Mouse (Mus musculus) brown adipose tissue, adult 24 weeks (tissue): ENCODE measurements at regions not wholly inside any gene's neighbourhood (a gene's known extent, or its start where the extent isn't known, plus 50 kb on each side); places are given as distances from the start of the nearest gene placed in this dataset.

Source experiments
- H3K27ac ChIP-seq: fragments of 200-500 bp; replicated peaks from 2 replicates; pipeline ENCODE4 v1.5.1; 2012; ENCODE audit warnings: low read depth, mild to moderate bottlenecking, low read length
- H3K4me1 ChIP-seq: fragments of 200-500 bp; 2 replicates; pipeline ENCODE4 v1.6.1; 2012; ENCODE audit warnings: low read length, mixed read lengths; ENCODE audit not compliant: control insufficient read depth, insufficient read depth, insufficient read length
- H3K4me3 ChIP-seq: fragments of 200-500 bp; 2 replicates; pipeline ENCODE4 v1.5.1; 2012; ENCODE audit warnings: low read depth, mild to moderate bottlenecking, low read length, moderate library complexity; ENCODE audit not compliant: insufficient read depth

DNA sequence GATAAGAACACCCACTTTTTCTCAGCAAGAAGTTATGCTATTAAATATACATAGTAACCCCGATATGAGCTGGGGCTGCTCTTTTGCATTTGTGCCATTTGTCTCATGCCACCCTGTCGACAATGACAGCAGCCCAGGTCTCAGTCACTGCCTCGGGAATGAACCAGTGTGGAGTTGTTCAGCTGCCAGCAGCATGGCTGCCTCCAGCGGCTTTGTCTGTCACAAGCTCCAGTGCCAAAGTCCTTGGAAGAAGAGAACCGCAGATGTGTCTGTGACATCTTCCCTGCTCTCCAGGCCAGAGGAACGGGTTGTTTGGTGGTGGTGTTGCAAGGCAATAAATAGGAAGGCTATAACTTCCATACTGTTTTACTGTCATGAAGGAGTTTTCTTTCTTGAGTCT lies 130.7 kb downstream of the Cep170 start:
- H3K4me1 ChIP-seq: no peaks in the 10 kb centered on the region
- H3K4me3 ChIP-seq: no peak overlapping the region
- H3K27ac ChIP-seq: no peak overlapping the region

DNA sequence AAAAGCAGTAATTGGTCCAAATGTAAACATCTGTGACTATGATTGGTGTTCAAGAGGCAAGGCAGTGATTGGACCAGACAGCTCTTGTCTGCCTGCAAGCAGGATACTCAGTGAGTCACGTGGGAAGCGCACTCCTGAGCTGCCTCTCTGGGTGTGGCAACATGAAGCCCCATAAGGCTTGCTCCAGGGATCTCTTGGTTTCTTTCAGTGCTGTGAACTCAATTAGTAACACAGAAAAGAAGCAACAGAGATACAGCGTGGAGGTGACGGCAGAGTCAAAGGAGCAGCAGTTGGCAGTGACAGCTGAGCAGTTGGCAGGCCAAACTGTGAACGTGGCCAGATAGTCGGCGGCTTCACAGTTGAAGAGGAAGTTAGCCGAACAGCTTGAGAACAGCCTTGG lies 131.9 kb downstream of the Cep170 start:
- no peak overlapping the region for H3K27ac ChIP-seq
- no peaks in the 10 kb centered on the region for H3K4me1 ChIP-seq
- no peak overlapping the region for H3K4me3 ChIP-seq

DNA sequence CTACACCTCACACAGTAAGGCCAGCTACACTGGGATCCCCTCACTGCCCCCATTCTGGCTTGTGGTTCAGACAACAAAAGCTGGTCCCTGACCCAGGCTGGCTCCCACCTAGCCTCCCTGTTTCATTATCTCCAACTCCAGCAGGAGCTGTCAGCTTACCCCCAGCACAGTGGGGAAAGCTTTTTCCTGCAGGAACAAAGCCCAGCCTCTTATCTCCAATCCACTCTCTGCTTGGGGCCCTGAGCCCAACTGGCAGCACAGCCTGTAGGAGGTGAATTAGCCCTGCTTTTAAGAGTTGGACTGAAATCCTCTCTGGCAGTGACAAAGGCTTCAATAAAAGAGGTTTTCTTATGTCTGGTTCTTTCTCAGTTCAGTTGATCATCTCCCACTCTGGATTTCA lies 138.7 kb downstream of the Cep170 start:
- H3K4me3 ChIP-seq: no peak overlapping the region
- H3K27ac ChIP-seq: no peak overlapping the region
- H3K4me1 ChIP-seq: no peaks in the 10 kb centered on the region

DNA sequence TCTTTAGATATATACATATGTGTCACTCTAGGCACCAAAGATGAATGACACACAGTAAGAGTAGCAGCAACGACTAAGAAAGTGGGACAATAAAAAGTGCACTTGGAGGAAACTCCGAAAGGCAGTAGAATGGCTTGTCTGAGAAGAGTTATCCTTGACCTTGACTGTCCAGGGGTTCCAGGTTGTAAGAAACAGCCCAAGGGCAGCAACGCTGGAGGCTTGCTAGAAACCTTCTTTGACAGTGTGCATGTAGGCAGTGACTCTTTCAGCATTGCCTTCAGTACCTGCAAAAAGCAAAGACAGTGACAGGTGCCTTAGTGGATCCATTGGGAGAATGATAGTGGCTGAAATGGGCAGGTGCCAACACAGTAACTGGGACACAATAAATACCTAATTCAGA lies 142.8 kb downstream of the Cep170 start:
- Histone ChIP-seq H3K4me1 (no peaks in the 10 kb centered on the region), H3K27ac (no peak overlapping the region), H3K4me3 (no peak overlapping the region)

DNA sequence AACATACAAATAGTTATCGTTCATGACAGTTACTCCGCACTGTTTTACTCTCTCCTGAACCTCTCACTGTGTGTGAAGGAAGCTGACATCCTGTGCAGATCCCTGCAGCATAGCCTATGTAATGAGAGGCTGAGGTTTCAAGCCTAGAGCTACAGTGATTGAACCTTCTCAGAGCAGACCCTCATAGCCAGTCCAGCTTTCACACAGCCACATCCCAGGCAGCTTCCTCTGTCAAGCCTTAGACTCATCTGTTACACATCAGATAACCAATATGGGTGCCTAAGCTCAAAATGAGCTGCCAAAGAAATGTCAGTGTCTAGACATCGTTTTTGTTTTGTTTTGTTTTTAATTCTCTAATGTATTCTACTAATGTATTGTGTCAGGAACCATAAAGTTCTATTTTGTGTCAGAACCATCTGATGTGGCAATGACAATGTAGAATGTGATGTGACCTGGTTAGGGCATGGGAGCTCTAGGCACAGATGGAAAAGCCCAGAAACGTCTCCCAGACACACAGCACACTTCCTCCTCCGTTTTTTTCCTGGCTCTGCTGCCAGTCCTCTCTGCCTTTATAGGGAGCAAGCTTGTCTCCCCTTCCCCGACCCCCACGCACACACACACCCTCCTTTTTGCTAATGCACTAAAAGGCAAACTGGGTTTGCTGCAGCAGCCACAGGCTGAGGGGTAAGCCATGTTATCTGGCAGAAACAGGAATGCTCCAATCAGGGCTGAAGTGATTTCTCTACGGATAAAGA lies 146.1 kb downstream of the Cep170 start:
- Histone ChIP-seq H3K4me1 (no peaks in the 10 kb centered on the region), H3K4me3 (no peak overlapping the region), H3K27ac (no peak overlapping the region)

DNA sequence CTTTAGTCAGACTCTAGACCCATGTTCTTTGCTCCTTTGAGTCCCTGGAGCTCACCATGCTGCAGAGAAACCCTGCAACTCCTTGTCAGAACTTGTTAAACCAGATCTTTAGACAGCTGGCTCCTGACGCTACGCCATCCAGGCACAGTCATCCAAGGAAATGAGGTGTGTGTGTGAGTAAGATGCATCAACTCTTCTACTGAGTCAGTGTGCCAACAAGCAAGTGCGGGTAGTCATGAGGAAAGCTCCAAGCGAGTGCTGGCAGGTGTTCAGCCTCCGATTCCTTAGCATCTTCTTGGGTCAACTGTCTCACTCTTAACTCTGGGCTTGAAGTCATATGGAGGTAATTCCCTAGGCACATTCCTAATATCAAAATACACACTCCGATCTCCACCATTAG lies 153.6 kb downstream of the Cep170 start:
- no peak overlapping the region for H3K27ac ChIP-seq
- no peak overlapping the region for H3K4me3 ChIP-seq
- H3K4me1 ChIP-seq: no peaks in the 10 kb centered on the region

DNA sequence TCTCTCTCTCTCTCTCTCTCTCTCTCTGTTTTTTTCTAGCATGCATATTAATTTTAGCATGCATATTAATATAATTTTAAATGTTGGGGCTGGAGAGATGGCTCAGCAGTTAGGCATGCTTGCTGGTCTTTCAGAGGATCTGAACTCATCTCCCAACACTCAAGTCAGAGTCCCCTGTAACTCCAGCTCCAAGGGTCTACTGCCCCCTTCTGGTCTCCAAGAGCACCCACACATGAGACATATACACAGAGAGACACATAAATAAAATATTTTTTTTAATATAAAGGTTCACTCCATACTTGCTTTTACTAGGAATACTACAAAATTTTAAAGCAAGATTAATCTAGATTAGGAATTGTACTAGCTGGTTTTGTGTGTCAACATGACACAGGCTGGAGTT lies 155.2 kb downstream of the Cep170 start:
- H3K4me1 ChIP-seq: no peaks in the 10 kb centered on the region
- H3K27ac ChIP-seq: no peak overlapping the region
- H3K4me3 ChIP-seq: no peak overlapping the region

DNA sequence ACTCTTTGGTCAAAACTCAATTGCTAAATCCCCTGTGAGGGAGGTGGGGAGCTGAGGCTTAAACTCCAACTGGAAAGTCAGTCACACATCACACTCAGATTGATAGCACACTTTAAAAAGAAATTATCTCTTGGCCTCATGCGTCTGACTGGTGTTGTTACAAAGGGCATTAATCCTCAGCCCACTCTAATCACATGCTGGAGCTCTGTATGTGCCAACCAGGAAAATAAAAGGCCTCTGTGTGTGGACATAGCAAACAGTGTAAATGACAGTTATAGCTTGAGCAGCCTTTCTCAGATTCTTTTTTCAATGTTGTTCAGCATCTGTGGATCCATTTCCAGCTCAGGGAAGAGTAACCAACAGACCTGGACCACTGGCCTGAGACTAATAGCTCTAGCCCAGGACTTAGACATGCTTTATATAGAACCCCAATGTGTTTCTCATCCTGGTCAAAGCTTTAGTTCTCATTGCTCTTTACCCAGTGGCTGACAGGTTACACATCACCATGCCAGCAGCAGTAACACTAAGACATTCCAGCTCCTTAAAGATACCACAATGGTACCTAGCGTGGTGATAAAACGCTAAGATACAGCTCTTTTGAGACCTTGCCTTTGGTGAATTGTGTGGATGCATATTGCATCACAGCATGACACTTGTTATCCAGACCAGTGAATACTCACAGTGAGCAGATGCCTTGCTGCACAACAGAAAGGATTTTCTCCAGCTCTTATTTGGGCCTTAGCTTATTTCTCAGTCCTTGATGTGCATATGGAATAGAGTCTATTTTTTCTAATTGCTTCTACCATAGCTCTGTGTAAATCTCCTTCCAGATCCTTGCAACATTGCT lies 158.2 kb downstream of the Cep170 start:
- H3K4me1 ChIP-seq: no peaks in the 10 kb centered on the region
- H3K27ac ChIP-seq: no peak overlapping the region
- no peak overlapping the region for H3K4me3 ChIP-seq

DNA sequence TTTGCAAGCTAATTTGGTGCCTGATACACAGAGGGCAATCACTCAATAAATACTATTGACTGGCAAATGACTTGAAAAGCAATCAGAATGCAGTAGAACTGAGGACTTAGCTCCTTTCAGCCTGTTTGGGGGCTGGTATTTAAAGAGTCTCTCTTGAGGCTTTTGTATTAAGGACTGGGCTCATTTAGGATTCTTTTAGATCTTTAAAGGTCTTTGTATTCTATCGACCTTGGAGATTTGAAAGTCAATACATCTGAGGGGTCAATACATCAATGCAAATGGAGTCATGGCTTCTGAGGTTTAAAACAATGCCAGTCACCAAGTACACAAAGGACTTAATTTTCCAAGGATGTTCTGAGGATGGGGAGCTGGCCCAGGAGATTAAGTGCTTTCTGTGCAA lies 169.6 kb downstream of the Cep170 start:
- H3K4me1 ChIP-seq: no peaks in the 10 kb centered on the region
- H3K27ac ChIP-seq: no peak overlapping the region
- no peak overlapping the region for H3K4me3 ChIP-seq

DNA sequence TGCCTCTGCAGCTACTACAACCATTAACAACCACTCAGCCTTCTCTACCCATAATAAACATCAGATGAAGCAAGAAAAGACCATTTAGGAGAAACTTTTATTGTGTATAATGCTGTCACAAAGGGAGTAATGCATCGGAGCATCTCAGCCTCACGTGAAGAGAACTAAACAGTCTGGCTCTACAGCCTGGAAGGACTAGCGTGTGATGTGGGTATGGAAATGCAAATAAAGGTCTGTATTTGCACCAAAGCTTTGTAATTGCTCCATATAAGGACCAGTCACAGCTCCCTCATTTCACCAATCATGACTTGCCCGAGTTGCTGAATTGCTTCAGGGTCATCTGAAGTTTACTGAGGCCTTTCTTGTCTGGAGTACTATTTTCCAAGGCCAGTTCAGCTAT lies 190.7 kb downstream of the Cep170 start:
- no peaks in the 10 kb centered on the region for H3K4me1 ChIP-seq
- no peak overlapping the region for H3K27ac ChIP-seq
- no peak overlapping the region for H3K4me3 ChIP-seq

DNA sequence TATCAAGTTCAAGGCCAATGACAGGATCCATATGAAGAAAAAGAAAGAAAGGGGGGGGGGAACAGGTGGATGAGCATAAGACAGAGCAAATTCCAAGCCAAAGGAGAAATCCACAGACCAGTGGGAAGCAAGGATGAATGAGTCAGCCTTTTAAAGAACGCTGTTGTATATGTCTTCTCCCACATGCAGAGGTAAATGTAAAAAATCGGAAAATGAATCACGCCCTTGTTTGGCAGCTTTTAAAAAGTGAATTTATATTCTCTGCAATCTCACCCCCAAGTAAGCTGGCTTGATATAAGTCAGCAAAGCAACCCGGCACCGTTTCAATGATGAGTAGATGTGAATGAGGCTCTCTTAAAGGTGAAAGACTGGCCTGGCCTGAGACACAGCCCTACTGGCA lies 191.7 kb downstream of the Cep170 start:
- H3K27ac ChIP-seq: no peak overlapping the region
- no peaks in the 10 kb centered on the region for H3K4me1 ChIP-seq
- no peak overlapping the region for H3K4me3 ChIP-seq

DNA sequence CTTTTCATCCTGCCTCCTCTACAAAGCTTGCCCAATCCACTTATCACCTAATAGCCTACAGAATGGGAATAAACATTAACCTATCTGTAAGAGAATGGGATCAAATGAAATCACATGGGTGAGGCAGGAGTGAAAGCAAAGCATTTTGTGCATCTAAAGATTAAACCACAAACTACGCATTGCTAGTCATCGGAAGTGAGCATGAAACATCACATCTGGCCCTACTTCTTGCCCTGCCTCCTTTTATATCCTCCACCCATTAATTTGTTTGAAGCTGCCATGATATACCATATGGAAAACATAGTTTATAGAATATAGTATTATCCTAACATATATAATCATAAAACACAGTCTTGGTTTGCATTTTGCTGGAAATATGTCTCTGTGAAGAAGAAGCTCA lies 192.6 kb downstream of the Cep170 start:
- no peak overlapping the region for H3K4me3 ChIP-seq
- no peak overlapping the region for H3K27ac ChIP-seq
- no peaks in the 10 kb centered on the region for H3K4me1 ChIP-seq

DNA sequence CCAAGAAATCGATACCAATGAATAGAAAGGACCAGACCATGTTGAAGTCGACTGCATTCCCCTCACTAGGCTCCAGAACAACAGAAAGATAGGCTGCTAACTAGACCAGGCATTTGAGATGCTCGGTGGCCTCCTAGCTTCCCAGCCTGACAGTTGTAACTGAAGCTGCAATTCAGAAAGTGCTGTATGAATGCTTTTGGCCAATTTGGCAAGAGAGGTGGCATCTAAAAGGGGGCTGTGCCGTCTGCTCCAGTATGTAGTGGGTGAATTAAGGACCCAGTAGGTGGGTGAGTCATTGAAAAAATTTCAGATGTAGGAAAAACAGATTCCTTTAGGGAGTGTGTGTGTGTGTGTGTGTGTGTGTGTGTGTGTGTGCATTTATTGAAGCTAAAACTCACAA lies 195.0 kb downstream of the Cep170 start:
- H3K4me3 ChIP-seq: no peak overlapping the region
- H3K4me1 ChIP-seq: no peaks in the 10 kb centered on the region
- H3K27ac ChIP-seq: no peak overlapping the region

DNA sequence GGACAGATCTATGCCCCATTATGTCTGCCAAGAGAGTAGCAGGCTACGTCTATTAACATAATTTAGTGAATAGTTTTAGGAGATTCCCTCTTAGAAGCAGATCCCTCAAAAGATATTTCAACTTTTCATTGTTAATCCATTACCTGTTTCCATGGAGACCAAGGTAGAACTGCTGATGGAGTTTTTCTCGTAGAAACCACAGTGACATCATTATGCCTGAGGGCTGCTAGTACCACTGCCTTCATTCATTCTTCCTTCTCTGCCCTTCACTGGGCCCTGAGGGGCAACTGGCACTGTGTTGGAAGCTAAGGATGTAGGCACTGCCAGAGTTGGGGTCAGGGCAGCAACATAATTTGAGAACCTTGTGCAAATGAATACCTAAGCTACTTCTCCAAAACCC lies 198.2 kb downstream of the Cep170 start:
- no peak overlapping the region for H3K4me3 ChIP-seq
- H3K27ac ChIP-seq: no peak overlapping the region
- no peaks in the 10 kb centered on the region for H3K4me1 ChIP-seq

DNA sequence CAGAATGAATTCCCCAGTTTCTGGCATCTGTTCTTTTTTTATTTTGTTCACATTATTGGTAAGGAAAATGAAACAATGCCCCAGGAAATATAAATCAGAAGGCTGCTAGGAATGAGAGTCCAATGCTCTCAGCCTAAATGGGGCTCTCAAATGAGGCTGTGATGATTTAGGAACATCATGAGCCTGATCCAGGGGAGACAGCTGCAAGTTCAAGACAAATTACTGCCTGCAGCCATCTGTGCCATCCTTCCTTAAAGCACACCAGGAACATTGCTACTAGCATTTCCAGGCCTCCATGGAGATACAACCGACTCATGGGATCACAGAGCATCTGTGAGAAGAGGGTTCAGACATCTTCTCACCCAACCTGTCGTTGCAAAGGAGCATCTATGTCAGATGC lies 219.6 kb downstream of the Cep170 start:
- H3K4me3 ChIP-seq: no peak overlapping the region
- H3K4me1 ChIP-seq: no peaks in the 10 kb centered on the region
- H3K27ac ChIP-seq: no peak overlapping the region

DNA sequence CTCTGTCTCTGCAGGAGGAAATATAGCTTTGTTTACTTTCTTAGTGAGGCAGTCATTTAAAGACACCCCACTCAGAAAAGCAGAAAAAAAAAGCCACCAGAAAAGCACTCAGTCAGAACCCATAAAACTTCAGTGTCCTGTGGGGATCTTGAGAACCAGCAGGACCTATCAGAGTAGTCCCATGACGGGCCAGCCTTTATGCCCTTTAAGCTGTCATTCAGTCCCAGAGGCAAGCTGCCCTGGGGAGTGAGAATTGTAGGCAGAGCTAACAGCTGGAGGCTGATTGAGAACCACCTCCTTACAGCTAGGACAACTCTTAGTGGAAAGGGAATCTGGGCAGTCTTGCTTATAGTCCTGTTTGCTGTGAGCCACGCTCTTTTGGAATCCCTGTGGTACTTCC lies 225.7 kb downstream of the Cep170 start:
- Histone ChIP-seq H3K4me1 (no peaks in the 10 kb centered on the region), H3K27ac (no peak overlapping the region), H3K4me3 (no peak overlapping the region)
